Mouse (Mus musculus): ENCODE data around the gene Eif2ak2.

DNA sequence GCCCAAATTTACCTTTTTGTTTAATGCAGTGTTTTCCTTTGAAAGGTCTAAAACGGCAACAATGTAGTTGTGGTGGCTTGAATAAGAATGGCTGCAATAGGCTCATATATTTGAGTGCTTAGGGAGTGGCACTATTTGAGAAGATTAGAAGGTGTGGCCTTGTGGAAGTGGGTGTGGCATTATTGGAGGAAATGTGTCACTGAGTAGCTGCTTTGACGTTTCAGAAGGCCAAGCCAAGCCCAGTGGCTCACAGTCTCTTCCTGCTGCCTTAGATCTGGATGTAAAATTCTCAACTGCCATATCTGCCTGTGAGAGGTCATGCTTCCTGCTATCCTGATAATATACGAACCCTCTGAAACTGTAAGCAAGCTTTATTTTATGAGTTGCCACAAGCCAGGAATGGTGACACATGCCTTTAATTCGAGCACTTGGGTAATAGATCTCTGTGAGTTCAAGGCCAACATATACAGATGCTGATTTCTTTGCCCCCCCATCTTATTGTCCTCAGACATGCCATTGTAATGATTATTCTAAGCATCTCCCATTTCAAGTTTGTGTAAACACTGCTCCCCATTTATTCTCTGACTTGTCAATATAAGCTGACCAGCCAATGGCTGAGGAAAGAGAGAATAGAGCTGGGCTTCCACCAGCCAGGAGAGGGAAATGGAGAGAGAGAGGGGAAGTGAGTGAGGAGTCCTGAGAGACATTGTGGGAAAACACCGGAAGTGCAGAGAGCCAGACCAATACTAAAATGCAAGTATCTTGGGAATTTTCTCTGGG, 3.1 kb upstream of the Eif2ak2 start:
- TF ChIP-seq SRF (IDR thresholded peaks at IDR 0.05; ENCODE audit: control insufficient read depth, insufficient read length, low read depth) = no peak
- no peak for TF ChIP-seq POLR2A (IDR thresholded peaks at IDR 0.05; ENCODE audit: insufficient read length, low read depth)
- no peak for TF ChIP-seq CEBPB (IDR thresholded peaks at IDR 0.05; ENCODE audit: insufficient read depth, poor library complexity, severe bottlenecking)
- TF ChIP-seq MYOG (IDR thresholded peaks at IDR 0.05; ENCODE audit: control insufficient read depth in 1 of 3, insufficient read depth in 1 of 3, insufficient read length in 2 of 3, low read depth in 2 of 3) = no peak
- no peak for TF ChIP-seq USF1 (IDR thresholded peaks at IDR 0.05; ENCODE audit: low read depth)
- no peak for TF ChIP-seq MYOD1 (IDR thresholded peaks at IDR 0.05; ENCODE audit: control insufficient read depth in 1 of 3, insufficient read length in 2 of 3, low read depth in 2 of 3)
- TF ChIP-seq E2F4 (IDR thresholded peaks at IDR 0.05; ENCODE audit: insufficient read depth) = no peak
- no peak for TF ChIP-seq TCF12 (IDR thresholded peaks at IDR 0.05; ENCODE audit: insufficient read depth, poor library complexity, severe bottlenecking)
- no peak for TF ChIP-seq MAX (IDR thresholded peaks at IDR 0.05; ENCODE audit: low read depth)

Data from myocyte (in vitro differentiated cells).